Mouse (Mus musculus) small intestine, adult 2 months (tissue): ENCODE measurements around the gene Rpp25. TPM values are rescaled to one million over a fixed set of nuclear protein-coding genes. Genes with fewer than 3 reads are reported as not detected.

Experiments
- H3K27ac ChIP-seq: fragments of 200-500 bp; 2 replicates; pipeline ENCODE4 v1.5.1; 2012; ENCODE audit warnings: low read depth, low read length, control low read depth, inconsistent platforms; ENCODE audit not compliant: insufficient read depth
- H3K27me3 ChIP-seq: fragments of 200-500 bp; 2 replicates; pipeline ENCODE4 v1.6.1; 2012; ENCODE audit warnings: mild to moderate bottlenecking, moderate library complexity, low read length, inconsistent platforms; ENCODE audit not compliant: control insufficient read depth, insufficient read depth
- H3K36me3 ChIP-seq: fragments of 200-500 bp; 2 replicates; pipeline ENCODE4 v1.6.1; 2012; ENCODE audit warnings: mild to moderate bottlenecking, low read length, control low read depth, inconsistent platforms; ENCODE audit not compliant: control insufficient read depth, insufficient read depth
- H3K4me1 ChIP-seq: fragments of 200-500 bp; 2 replicates; pipeline ENCODE4 v1.6.1; 2012; ENCODE audit warnings: low read length, inconsistent platforms, mixed read lengths; ENCODE audit not compliant: control insufficient read depth, insufficient read depth, insufficient read length
- H3K4me3 ChIP-seq: fragments of 200-500 bp; 2 replicates; pipeline ENCODE4 v1.5.1; 2012; ENCODE audit warnings: low read depth, mild to moderate bottlenecking, control low read depth, inconsistent platforms, low read length, moderate library complexity
- CTCF ChIP-seq: fragments of 200-500 bp; IDR thresholded peaks from 2 replicates; pipeline ENCODE4 v1.5.1; 2012; ENCODE audit warnings: low read depth, mild to moderate bottlenecking, control low read depth, inconsistent platforms, low read length, moderate library complexity, mixed read lengths; ENCODE audit not compliant: insufficient replicate concordance, insufficient read length; ENCODE audit errors: extremely low read depth
- POLR2A ChIP-seq: fragments of 200-500 bp; IDR thresholded peaks from 2 replicates; pipeline ENCODE4 v1.6.1; 2012; ENCODE audit warnings: low read depth, mild to moderate bottlenecking, control low read depth, inconsistent platforms, low read length, moderate library complexity
- WGBS: fragments of 180-500 bp; shearing (Covaris S2); methylation state at CpG from one replicate; pipeline ENCODE4 v1.1.7; 2018; 5-methylcytosine and 5-hydroxymethylcytosine counted together
- polyA plus RNA-seq: library from polyadenylated mRNA; depleted of rRNA; stranded (reverse); fragments of >200 nt; gene quantifications from 2 replicates; pipeline ENCODE4 v1.2.3, GENCODE M21; 2012

Rpp25 gene
- polyA plus RNA-seq, 1 experiment, result 1.2 TPM

GRCm38 (mm10) chr9:57541312-57541711 is 37.5 kb downstream of the Rpp25 start:
- TF ChIP-seq POLR2A (no peak), CTCF (no peak)
- no peak overlapping the region for H3K4me3 ChIP-seq
- peaks cover 54% of the 10 kb centered on the region for H3K36me3 ChIP-seq
- H3K27me3 ChIP-seq, result no peaks in the 10 kb centered on the region
- WGBS, result 0% methylated on average over 1 of the region's 1 CpGs
- no peak overlapping the region for H3K27ac ChIP-seq
- peaks cover 6% of the 10 kb centered on the region; the same call in 1 of the 2 replicates for H3K4me1 ChIP-seq

GRCm38 (mm10) chr9:57543951-57544350 is 40.1 kb downstream of the Rpp25 start:
- TF ChIP-seq POLR2A, result no peak
- TF ChIP-seq CTCF, result no peak
- Histone ChIP-seq H3K4me1 (peaks cover 18% of the 10 kb centered on the region), H3K27ac (no peak overlapping the region), H3K4me3 (no peak overlapping the region), H3K27me3 (no peaks in the 10 kb centered on the region), H3K36me3 (peaks cover 68% of the 10 kb centered on the region)
- WGBS, result 72% methylated on average over 3 of the region's 3 CpGs

- H3K36me3 ChIP-seq, result peaks cover 62% of the 10 kb centered on the region
- 23% methylated on average over 5 of the region's 5 CpGs for WGBS
- H3K4me1 ChIP-seq, result peaks cover 28% of the 10 kb centered on the region
- no peak overlapping the region for H3K4me3 ChIP-seq
- H3K27me3 ChIP-seq, result no peaks in the 10 kb centered on the region
- peak overlapping the region; percentile 89 for H3K27ac ChIP-seq
- no peak for TF ChIP-seq POLR2A
- no peak for TF ChIP-seq CTCF
Measured at GRCm38 (mm10) chr9:57547287-57547686, 43.5 kb downstream of the Rpp25 start.

- peak overlapping the region; percentile 89 for H3K27ac ChIP-seq
- TF ChIP-seq CTCF, result no peak
- TF ChIP-seq POLR2A, result no peak
- peaks cover 28% of the 10 kb centered on the region for H3K4me1 ChIP-seq
- peaks cover 56% of the 10 kb centered on the region for H3K36me3 ChIP-seq
- H3K4me3 ChIP-seq, result peak overlapping the region; percentile 14
- WGBS, result 57% methylated on average over 11 of the region's 11 CpGs
- H3K27me3 ChIP-seq, result no peaks in the 10 kb centered on the region
Measured at GRCm38 (mm10) chr9:57547869-57548268, 44.0 kb downstream of the Rpp25 start.

- H3K36me3 ChIP-seq, result peaks cover 44% of the 10 kb centered on the region
- WGBS, result 93% methylated on average over 4 of the region's 4 CpGs
- peaks cover 36% of the 10 kb centered on the region for H3K4me1 ChIP-seq
- H3K4me3 ChIP-seq, result no peak overlapping the region
- TF ChIP-seq CTCF, result no peak
- no peak for TF ChIP-seq POLR2A
- peak overlapping the region; percentile 99; the same call in 1 of the 2 replicates for H3K27ac ChIP-seq
- H3K27me3 ChIP-seq, result no peaks in the 10 kb centered on the region
Measured at GRCm38 (mm10) chr9:57549186-57549585, 45.4 kb downstream of the Rpp25 start.

GRCm38 (mm10) chr9:57550126-57550862 is 46.5 kb downstream of the Rpp25 start:
- peak overlapping the region; percentile 99 for H3K27ac ChIP-seq
- TF ChIP-seq CTCF (no peak), POLR2A (no peak; the same call in 1 of the 2 replicates)
- 29% methylated on average over 11 of the region's 11 CpGs for WGBS

GRCm38 (mm10) chr9:57552139-57552887 is 48.5 kb downstream of the Rpp25 start, which contains the start of gene Mpi:
Mpi (minus strand) TSS chr9:57552763.
- Histone ChIP-seq H3K27ac (peak within 1 kb of the TSS; percentile 90), H3K4me1 (peaks cover 33% of the 10 kb centered on the region), H3K27me3 (no peaks in the 10 kb centered on the region), H3K36me3 (peaks cover 22% of the 10 kb centered on the region), H3K4me3 (peak within 1 kb of the TSS; percentile 94)
- TF ChIP-seq CTCF (no peak), POLR2A (peak; percentile 73; the same call in 1 of the 2 replicates)
- WGBS, result 7% methylated on average over 28 of the region's 28 CpGs

More at GRCm38 (mm10) chr9:57550126-57550862, 46.5 kb downstream of the Rpp25 start:
- Histone ChIP-seq H3K27me3 (no peaks in the 10 kb centered on the region), H3K36me3 (peaks cover 34% of the 10 kb centered on the region), H3K4me3 (peak overlapping the region; percentile 10; the same call in 1 of the 2 replicates), H3K4me1 (peaks cover 36% of the 10 kb centered on the region)
